Mouse (Mus musculus) CH12.LX (cell line): ENCODE data around the gene Cd36. TPM values are rescaled to one million over a fixed set of nuclear protein-coding genes. Genes with fewer than 3 reads are reported as not detected.
"Not testable (repeated sequence)": the region's sequence is repeated elsewhere in the genome, so short reads cannot be mapped to it uniquely, and the experiment has no call there.

Source experiments
- DNase-seq: peaks from one replicate; pipeline ENCODE4 v3.0.0-alpha.2; 2013; ENCODE audit errors: extremely low read depth
- H3K27ac ChIP-seq: 2 replicates; pipeline ENCODE4 v1.5.1; 2012; ENCODE audit warnings: low read depth, mild to moderate bottlenecking, control low read depth, moderate library complexity; ENCODE audit not compliant: insufficient read depth
- H3K27me3 ChIP-seq: replicated peaks from 2 replicates; pipeline ENCODE3; 2012; ENCODE audit warnings: inconsistent platforms
- H3K36me3 ChIP-seq, 2 experiments: replicated peaks in 1 of 2; 2 replicates each; pipeline versions ENCODE3 to v1.6.1; 2012; ENCODE audit warnings: inconsistent platforms in 1 of 2, low read length in 1 of 2, mild to moderate bottlenecking in 1 of 2, mixed read lengths in 1 of 2, moderate library complexity in 1 of 2; ENCODE audit not compliant: control insufficient read depth in 1 of 2, insufficient read depth in 1 of 2
- H3K4me1 ChIP-seq, 2 experiments: 2 replicates each; pipeline ENCODE4 v1.6.1; 2012; ENCODE audit warnings: inconsistent platforms in 1 of 2, moderate library complexity in 1 of 2; ENCODE audit not compliant: insufficient read depth in 2 of 2, control insufficient read depth in 1 of 2
- H3K4me2 ChIP-seq: 2 replicates; pipeline ENCODE4 v1.6.1; 2012; ENCODE audit warnings: low read depth, mild to moderate bottlenecking, control low read depth; ENCODE audit not compliant: poor library complexity, insufficient read depth, severe bottlenecking
- H3K4me3 ChIP-seq, 3 experiments: fragments of 150-350 bp in 1 of 3; sonication (generic) in 1 of 3; replicated peaks in 1 of 3; 2 replicates each; pipeline versions ENCODE3 to v1.5.1; 2011 to 2012; ENCODE audit warnings: low read depth in 2 of 3, low read length in 2 of 3, mild to moderate bottlenecking in 2 of 3, moderate library complexity in 2 of 3, control low read depth in 1 of 3, improper control_type of control experiment in 1 of 3, inconsistent platforms in 1 of 3, mixed read lengths in 1 of 3; ENCODE audit not compliant: poor library complexity in 1 of 3
- H3K79me2 ChIP-seq: replicated peaks from 2 replicates; pipeline ENCODE4 v1.6.1; 2012; ENCODE audit warnings: mild to moderate bottlenecking, moderate library complexity; ENCODE audit not compliant: control insufficient read depth, poor library complexity, insufficient read depth, severe bottlenecking; ENCODE audit errors: extremely low read depth
- H3K9ac ChIP-seq: 2 replicates; pipeline ENCODE4 v1.6.1; 2012; ENCODE audit warnings: low read depth, mild to moderate bottlenecking, control low read depth, moderate library complexity; ENCODE audit not compliant: insufficient read depth
- H3K9me3 ChIP-seq: replicated peaks from 2 replicates; pipeline ENCODE3; 2012; ENCODE audit warnings: low read length, inconsistent platforms, mixed read lengths
- BHLHE40 ChIP-seq: IDR thresholded peaks from 2 replicates; pipeline ENCODE4 v1.6.1; 2011; ENCODE audit warnings: mild to moderate bottlenecking, low read depth, low read length, improper control_type of control experiment
- CHD1 ChIP-seq: IDR thresholded peaks from 2 replicates; pipeline ENCODE4 v1.6.1; 2012; ENCODE audit warnings: low read depth, low read length, improper control_type of control experiment, inconsistent platforms
- CHD2 ChIP-seq: IDR thresholded peaks from 2 replicates; pipeline ENCODE4 v1.6.1; 2011; ENCODE audit warnings: low read length, improper control_type of control experiment
- ELF1 ChIP-seq: IDR thresholded peaks from 2 replicates; pipeline ENCODE4 v1.6.1; 2014; ENCODE audit warnings: low read depth, mild to moderate bottlenecking, inconsistent platforms, low read length, improper control_type of control experiment
- EP300 ChIP-seq: IDR thresholded peaks from 2 replicates; pipeline ENCODE4 v1.6.1; 2011; ENCODE audit warnings: low read length, improper control_type of control experiment
- ETS1 ChIP-seq: conservative IDR thresholded peaks from 2 replicates; pipeline ENCODE4 v1.6.1; 2012; ENCODE audit warnings: low read depth, mild to moderate bottlenecking, inconsistent platforms, low read length, improper control_type of control experiment, moderate library complexity
- GABPA ChIP-seq: IDR thresholded peaks from 2 replicates; pipeline ENCODE4 v1.6.1; 2012; ENCODE audit warnings: low read depth, low read length, improper control_type of control experiment, inconsistent platforms; ENCODE audit not compliant: insufficient replicate concordance
- JUN ChIP-seq: IDR thresholded peaks from 2 replicates; pipeline ENCODE4 v1.6.1; 2011; ENCODE audit warnings: low read depth, mild to moderate bottlenecking, low read length, improper control_type of control experiment, moderate library complexity; ENCODE audit not compliant: insufficient read depth
- JUND ChIP-seq: conservative IDR thresholded peaks from 2 replicates; pipeline ENCODE4 v1.6.1; 2011; ENCODE audit warnings: low read depth, low read length, improper control_type of control experiment
- MAZ ChIP-seq: IDR thresholded peaks from 2 replicates; pipeline ENCODE4 v1.6.1; 2012; ENCODE audit warnings: low read depth, mild to moderate bottlenecking, inconsistent platforms, low read length, improper control_type of control experiment, moderate library complexity
- MXI1 ChIP-seq: IDR thresholded peaks from 2 replicates; pipeline ENCODE4 v1.6.1; 2011; ENCODE audit warnings: mild to moderate bottlenecking, low read depth, low read length, improper control_type of control experiment
- MYC ChIP-seq: IDR thresholded peaks from 2 replicates; pipeline ENCODE4 v1.6.1; 2011; ENCODE audit warnings: low read depth, mild to moderate bottlenecking, improper control_type of control experiment, low read length
- POLR2A ChIP-seq: IDR thresholded peaks from 2 replicates; pipeline ENCODE4 v1.6.1; 2011; ENCODE audit warnings: low read depth, mild to moderate bottlenecking, improper control_type of control experiment, low read length
- POLR2AphosphoS2 ChIP-seq: IDR thresholded peaks from 2 replicates; pipeline ENCODE4 v1.6.1; 2011; ENCODE audit warnings: low read depth, low read length, improper control_type of control experiment
- RAD21 ChIP-seq: IDR thresholded peaks from 2 replicates; pipeline ENCODE4 v1.6.1; 2011; ENCODE audit warnings: low read depth, mild to moderate bottlenecking, low read length, improper control_type of control experiment, moderate library complexity
- RCOR1 ChIP-seq: conservative IDR thresholded peaks from 2 replicates; pipeline ENCODE4 v1.6.1; 2012; ENCODE audit warnings: low read depth, mild to moderate bottlenecking, inconsistent platforms, low read length, improper control_type of control experiment
- SMC3 ChIP-seq: IDR thresholded peaks from 2 replicates; pipeline ENCODE4 v1.6.1; 2011; ENCODE audit warnings: low read depth, low read length, improper control_type of control experiment
- TBP ChIP-seq: conservative IDR thresholded peaks from 2 replicates; pipeline ENCODE4 v1.6.1; 2011; ENCODE audit warnings: low read depth, low read length, improper control_type of control experiment
- UBTF ChIP-seq: IDR thresholded peaks from 2 replicates; pipeline ENCODE4 v1.6.1; 2012; ENCODE audit warnings: low read depth, mild to moderate bottlenecking, inconsistent platforms, low read length, improper control_type of control experiment, moderate library complexity
- ZC3H11A ChIP-seq: IDR thresholded peaks from 2 replicates; pipeline ENCODE4 v1.6.1; 2012; ENCODE audit warnings: low read depth, mild to moderate bottlenecking, inconsistent platforms, low read length, improper control_type of control experiment
- ZKSCAN1 ChIP-seq: IDR thresholded peaks from 2 replicates; pipeline ENCODE4 v1.6.1; 2012; ENCODE audit warnings: low read depth, inconsistent platforms, low read length, improper control_type of control experiment, borderline replicate concordance
- ZMIZ1 ChIP-seq: IDR thresholded peaks from 2 replicates; pipeline ENCODE4 v1.6.1; 2012; ENCODE audit warnings: low read depth, mild to moderate bottlenecking, inconsistent platforms, low read length, improper control_type of control experiment
- ZNF384 ChIP-seq: IDR thresholded peaks from 2 replicates; pipeline ENCODE4 v1.6.1; 2012; ENCODE audit warnings: low read depth, low read length, improper control_type of control experiment, inconsistent platforms
- dilution Hi-C: fragments of 300-500 bp; cut with MboI; formaldehyde crosslinking; loops from 2 replicates; pipeline ENCODE4 v1.14.3; 2020; ENCODE audit warnings: low sequenced_read_pairs; ENCODE audit not compliant: extremely low pct_unique_long_range_greater_than_20kb, extremely low pct_ligation_motif_present
- in situ Hi-C: fragments of 300-500 bp; cut with MboI; formaldehyde crosslinking; loops from 3 replicates; pipeline ENCODE4 v1.14.3; 2019; ENCODE audit warnings: low sequenced_read_pairs, low pct_ligation_motif_present, low pct_unique_long_range_greater_than_20kb, mixed read lengths
- polyA plus RNA-seq: library from polyadenylated mRNA; unstranded; fragments of >175 nt; gene quantifications from 2 replicates; pipeline ENCODE4 v1.2.1, GENCODE M21; 2012; ENCODE audit warnings: low read depth; ENCODE audit not compliant: insufficient read length
- total RNA-seq, 2 experiments: library from RNA; depleted of rRNA; stranded (reverse); fragments of 300-350 nt in 1 of 2; fragments of >200 nt in 1 of 2; gene quantifications; 2 replicates each; pipeline ENCODE4 v1.2.3; 2012 to 2014

Cd36 gene
- total and polyA plus RNA-seq, 3 experiments, result 145 to 690 (median 608) TPM

- H3K79me2 ChIP-seq, result no peaks in the 10 kb centered on the region
- no peaks in the 10 kb centered on the region for H3K27me3 ChIP-seq
- in situ Hi-C loops (no loop called here), dilution Hi-C loops (no loop called here)
- no peak overlapping the region for H3K9ac ChIP-seq
- no peaks in the 10 kb centered on the region for H3K9me3 ChIP-seq
- TF ChIP-seq JUND, result no peak
- TF ChIP-seq CHD2, result no peak
- no peak for TF ChIP-seq POLR2A
- TF ChIP-seq MYC, result no peak
- no peak for TF ChIP-seq GABPA
- no peak for TF ChIP-seq ZC3H11A
- no peak for TF ChIP-seq JUN
- TF ChIP-seq EP300, result no peak
- no peak for TF ChIP-seq POLR2AphosphoS2
- no peak for TF ChIP-seq ZMIZ1
- TF ChIP-seq TBP, result no peak
- TF ChIP-seq RCOR1, result no peak
- TF ChIP-seq ETS1, result no peak
- no peak overlapping the region for H3K4me2 ChIP-seq
- peaks cover 0 to 2% of the 10 kb centered on the region in 2 experiments; a peak in 1 of 4 replicates for H3K4me1 ChIP-seq
- H3K4me3 ChIP-seq, result no peak overlapping the region
- H3K36me3 ChIP-seq, result no peaks in the 10 kb centered on the region
- no peak overlapping the region for H3K27ac ChIP-seq
- no peak for DNase-seq
Measured at GRCm38 (mm10) chr5:17904766-17905165, 16.2 kb upstream of the Cd36 start.

- DNase-seq, result no peak
Measured at GRCm38 (mm10) chr5:17898948-17899347, 10.3 kb upstream of the Cd36 start.

GRCm38 (mm10) chr5:17897641-17898040 lies 9.0 kb upstream of the Cd36 start:
- H3K4me2 ChIP-seq, in situ Hi-C loops, H3K4me1 ChIP-seq, H3K4me3 ChIP-seq, H3K27me3 ChIP-seq, H3K79me2 ChIP-seq, H3K27ac ChIP-seq, H3K9me3 ChIP-seq, DNase-seq, H3K36me3 ChIP-seq, dilution Hi-C loops, H3K9ac ChIP-seq: not testable (repeated sequence)

More at GRCm38 (mm10) chr5:17898948-17899347, 10.3 kb upstream of the Cd36 start:
- Histone ChIP-seq H3K4me2 (no peak overlapping the region), H3K4me3 (no peak overlapping the region), H3K9ac (no peak overlapping the region), H3K79me2 (no peaks in the 10 kb centered on the region), H3K36me3 (no peaks in the 10 kb centered on the region), H3K27ac (no peak overlapping the region), H3K4me1 (peaks cover 0 to 2% of the 10 kb centered on the region in 2 experiments; a peak in 1 of 4 replicates), H3K9me3 (no peaks in the 10 kb centered on the region), H3K27me3 (no peaks in the 10 kb centered on the region)
- TF ChIP-seq MYC (no peak), RAD21 (no peak), ZKSCAN1 (no peak), CHD1 (no peak), EP300 (no peak), ETS1 (no peak), MAZ (no peak), ELF1 (no peak), MXI1 (no peak), BHLHE40 (no peak), ZMIZ1 (no peak), UBTF (no peak), RCOR1 (no peak), TBP (no peak), SMC3 (no peak), ZNF384 (no peak)
- dilution Hi-C loops, result no loop called here
- in situ Hi-C loops, result no loop called here
